Mouse (Mus musculus) retina, adult 2 months (tissue): Measurements from ENCODE around the gene Erfe.

Experiments
- DNase-seq: peaks from one replicate; pipeline ENCODE4 v3.0.0-alpha.2; 2012; ENCODE audit warnings: low read depth, low spot score

Erfe gene

DNA sequence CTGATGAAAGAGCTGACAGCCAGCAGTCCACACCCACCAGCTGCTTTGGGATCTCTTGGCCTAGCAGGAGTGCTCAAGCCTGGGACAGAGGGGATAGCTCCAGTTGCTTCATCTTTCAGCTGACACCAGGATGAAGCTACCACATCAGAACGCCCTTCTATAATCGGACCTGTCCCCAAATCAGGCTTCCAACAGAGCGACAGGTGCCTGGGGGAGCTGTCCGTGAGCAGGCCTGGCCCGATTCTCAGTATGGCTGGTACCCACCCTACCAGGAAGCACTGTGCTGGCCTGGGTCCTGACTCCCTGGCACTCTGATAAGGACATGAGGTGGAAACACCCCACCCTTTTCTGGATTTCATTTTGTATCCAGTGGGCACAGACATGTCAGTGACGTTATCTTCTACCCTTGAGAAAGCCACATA, 7.2 kb downstream of the Erfe start:
- no peak for DNase-seq

DNA sequence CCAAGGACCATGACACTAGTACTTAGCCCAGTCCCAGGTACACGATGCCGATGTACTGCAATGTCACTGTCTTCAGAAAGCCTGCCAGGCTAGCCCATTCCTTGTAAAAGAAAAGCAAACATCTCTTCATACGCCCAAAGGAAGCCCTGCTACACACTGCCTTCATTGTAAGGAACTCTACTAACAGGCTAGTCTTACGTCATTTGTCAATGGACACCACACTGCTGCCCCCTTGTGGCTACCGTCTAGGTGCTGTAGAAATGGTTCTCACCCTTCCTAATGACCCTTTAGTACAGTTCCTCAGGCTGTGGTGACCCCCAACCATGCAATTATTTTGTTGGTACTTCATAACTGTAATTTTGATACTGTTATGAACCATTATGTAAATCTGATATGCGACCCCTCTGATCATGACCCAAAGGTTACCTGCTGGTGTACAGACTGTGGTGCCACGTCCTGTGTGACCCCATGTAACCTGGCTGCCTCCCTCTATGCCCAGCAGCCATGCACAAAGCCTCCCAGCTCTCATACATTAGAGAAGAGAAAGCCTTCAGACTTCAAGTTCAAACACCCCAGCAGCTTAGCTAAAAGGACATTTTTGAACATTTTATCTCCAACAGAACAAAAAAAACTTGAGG, 14.3 kb downstream of the Erfe start:
- DNase-seq, result peak; percentile 50

DNA sequence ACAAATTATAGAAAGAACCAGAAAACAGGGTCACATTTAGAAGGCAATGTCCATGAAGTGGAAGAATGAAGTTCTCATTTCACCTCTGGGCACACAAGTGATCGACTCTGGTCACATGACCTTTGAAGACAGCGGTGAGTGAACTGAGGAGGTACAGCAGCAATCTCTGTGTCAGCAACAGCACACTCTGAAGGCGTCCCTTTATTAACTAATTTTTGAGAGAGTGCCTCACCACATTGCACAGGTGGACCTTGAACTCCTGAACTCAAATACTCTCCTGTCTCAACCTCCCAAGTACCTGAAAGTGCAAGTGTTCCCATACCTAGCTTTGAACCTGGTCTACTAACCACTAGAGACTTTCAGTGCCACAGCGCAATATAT, 14.9 kb downstream of the Erfe start:
- DNase-seq, result no peak

DNA sequence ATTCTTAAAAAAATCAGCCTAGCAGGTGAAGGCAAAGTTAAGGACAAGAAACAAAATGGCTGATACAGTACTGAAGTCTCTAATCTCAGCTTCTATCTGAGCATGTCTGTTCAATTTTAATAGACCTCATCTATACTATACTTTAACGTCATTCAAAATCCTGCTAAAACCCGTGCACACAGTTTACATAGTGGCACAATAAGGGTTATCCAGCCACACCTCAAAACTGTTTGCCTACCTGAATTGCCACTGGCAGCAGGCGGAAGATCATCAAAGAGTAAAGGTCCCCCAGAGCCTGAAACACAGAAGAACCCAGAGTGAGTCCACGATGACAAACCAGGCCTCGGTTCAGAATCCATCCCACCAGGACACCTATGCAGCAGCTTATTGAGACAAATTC, 24.1 kb downstream of the Erfe start:
- no peak for DNase-seq

DNA sequence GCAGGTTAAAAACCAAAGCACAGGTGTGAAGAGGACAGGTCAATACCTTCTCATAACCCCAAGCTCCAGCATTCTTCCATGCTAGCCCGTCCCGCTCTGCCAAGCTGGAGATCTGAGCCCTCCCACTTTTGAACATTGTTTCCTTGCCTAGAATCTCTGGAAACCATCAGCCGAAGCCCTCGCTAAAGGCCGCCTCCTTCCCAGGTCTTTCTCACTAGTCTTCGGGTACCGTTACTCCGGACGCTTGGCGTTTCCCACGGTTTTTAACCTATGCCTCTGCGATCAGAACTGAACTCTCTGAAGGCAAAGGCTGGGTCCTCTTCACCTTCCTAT, 31.7 kb downstream of the Erfe start:
- no peak for DNase-seq

DNA sequence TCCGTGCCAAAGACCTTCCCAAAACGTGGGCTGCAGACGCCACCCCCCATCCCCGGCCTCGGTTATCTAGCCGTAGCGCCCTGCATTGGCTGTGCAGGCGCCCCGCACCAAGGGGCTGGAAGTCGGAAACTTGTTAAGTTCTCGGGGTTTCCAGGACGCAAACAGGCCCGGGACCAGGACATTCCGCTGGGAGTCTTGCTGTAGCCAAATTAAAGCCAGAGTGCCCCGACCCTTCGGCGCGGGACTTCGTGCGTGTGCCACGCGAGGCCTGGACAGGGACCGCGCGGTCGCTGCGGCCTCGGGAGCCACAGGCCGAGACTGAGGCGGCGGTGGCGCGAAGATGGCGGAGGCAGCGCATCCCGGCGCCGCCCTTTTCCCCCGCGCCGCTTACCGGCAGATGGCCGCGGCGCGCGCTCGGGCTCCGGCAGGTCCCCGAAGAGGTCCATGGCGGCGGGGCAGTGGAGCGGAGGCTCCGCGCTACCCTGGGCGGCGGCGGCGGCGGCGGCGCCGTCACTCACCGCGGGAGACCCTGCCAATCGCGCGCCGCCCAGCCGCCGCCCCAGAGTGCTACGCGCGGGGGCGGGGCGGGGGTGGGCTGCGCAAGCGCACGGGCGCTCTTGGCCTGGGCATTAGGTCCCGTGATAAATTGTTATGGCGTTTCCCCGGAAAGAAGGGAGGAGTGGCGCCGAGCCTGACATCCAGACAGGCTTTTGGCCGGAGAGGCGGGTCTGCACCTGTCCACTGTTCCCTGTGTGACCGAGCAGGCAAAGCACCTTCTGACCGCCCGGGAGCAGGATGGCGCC, 32.2 kb downstream of the Erfe start, which contains the start of gene Ilkap:
Gene Ilkap, minus strand, starts transcription at position 556 of the 803 bp plus-strand sequence.
- peak; percentile 76 for DNase-seq

DNA sequence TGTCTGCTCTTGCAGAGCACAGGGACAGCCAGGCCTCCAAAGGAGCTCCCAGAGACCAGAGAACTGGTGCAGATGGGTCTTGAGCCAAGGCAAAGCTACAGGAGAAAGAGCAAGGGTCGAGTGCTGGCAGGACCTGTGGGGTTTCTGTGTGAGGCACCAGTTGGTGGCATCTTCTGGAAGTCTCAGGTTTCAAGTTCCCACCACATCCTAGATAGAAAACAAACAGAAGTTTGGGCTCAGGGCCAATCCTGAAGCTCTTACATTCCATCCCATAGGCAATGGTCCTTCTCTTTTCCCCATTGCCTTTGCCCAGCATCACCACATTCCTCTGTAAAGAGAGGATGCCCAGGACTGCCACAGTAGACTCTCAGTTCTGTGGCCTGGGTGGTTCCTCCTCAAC, 38.7 kb downstream of the Erfe start:
- DNase-seq, result no peak

DNA sequence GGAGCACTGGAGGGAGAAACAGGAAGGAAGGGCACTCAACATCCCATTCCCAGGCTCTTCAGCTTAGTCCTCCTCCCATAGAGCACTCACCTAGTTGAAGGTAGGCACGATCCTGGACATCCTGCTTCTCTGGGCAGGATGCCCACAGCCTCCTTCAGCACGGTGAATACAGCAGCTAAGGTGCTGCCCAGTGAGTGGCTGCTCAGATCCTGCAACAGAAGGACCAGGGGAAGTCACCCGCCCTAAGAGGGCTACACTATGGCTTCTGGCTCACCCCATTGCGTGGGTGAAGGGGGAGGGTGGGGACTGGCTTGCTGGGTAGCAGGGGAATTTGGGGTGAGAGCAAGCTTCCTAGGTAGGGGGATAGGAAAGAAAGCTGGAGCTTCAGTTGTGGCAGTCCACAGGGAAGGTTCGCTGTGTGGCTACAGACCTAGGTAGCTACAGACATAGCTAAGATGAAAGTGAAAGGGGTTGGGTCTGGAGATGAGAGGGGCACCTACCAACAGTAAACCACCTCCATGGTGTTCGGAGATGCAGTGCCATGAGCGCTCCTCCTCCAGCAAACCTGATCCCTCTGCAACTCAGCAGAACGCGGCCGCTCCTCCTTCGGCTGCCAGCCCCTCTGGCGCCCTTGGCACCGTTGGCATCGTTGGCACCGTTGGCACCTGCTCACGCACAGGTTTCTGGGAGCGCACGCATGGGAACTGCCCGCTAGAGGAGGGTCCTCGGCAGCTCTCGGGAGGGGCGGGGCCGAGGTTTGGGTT, 39.4 kb downstream of the Erfe start:
- DNase-seq, result no peak

DNA sequence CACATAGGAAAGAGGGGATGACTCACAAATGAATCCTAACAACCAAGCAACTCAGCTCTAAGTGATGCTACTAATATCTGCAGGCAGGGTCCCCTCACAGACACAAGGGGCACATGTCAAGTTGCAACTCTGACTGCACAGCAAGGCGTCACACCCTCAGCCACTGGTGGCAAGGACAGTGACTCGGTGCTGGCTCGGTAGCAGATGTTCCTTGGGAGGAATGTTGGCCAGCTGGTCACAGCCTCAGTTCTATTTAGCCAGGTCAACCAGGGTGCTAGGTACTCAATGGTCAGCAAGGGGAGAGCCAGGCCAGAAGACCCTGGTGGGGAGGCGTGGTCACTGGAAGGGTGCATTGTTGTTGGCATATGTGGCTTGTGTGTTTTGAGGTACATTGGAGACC, 41.6 kb downstream of the Erfe start:
- DNase-seq, result no peak

DNA sequence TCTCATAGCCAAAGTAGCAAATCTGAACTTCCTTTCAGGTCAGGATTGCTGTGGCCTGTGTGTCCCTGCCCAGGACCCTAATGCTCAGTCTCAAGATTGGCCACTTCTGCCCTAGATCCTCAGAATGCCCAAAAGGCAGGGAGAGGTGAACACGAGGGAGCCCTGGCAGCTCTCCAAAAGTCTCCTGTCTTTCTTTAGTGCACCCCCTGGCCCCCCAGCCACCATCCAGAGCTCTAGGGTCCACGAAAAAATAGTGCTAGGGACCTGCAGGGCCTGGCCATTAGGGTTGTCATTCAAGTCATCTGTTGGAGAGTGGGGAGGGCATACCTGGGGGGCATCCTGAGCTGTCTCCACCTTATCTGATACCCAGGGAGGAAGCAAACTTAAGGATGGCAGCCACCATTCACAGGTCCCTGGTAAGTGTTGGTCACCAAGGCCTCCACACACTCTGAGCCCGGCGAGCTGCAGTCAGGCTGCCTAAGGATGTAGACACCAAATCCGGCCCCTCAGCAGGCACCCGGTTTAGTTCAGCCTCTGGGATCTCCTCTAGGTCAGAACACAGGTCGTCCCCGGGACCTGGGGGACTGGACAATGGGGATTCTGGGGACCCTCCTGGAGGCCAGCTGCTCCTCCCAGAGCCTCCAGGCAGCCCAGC, 45.5 kb downstream of the Erfe start:
- DNase-seq, result no peak

DNA sequence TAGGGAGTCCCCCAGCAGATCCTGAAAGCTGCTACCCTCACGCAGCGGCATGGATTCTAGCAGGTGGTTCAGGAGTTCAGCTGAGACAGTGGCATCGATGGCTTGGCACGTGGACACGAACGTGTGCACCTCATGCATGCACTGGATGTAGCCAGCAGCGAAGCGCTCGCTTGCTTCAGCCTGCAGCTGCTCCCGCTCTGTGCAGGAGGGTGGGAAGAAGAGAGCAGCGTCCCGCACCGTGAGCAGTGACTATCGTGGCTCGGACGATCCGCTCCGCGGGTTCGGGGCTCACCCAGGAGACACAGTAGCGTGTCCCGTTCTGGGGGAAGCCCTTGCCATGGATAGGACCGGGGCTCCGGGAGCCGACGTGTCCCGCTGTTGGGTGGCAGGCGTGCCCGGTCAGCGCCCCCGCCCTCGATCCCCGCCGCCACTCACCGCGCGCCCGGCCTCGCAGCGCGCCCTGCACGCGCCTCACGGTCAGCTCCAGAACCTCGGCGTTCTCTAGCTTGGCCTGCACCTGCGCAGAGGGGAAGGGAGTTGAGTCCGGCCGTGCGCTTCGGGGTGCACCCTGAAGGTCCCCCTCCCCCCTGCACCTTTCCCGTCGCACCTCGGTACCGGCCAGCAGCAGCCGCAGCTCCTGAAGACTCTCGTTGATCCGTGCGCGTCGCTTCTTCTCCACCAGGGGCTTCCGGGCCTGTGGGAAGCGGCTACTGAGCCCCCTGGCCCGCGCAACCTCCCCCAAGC, 46.2 kb downstream of the Erfe start:
- no peak for DNase-seq

DNA sequence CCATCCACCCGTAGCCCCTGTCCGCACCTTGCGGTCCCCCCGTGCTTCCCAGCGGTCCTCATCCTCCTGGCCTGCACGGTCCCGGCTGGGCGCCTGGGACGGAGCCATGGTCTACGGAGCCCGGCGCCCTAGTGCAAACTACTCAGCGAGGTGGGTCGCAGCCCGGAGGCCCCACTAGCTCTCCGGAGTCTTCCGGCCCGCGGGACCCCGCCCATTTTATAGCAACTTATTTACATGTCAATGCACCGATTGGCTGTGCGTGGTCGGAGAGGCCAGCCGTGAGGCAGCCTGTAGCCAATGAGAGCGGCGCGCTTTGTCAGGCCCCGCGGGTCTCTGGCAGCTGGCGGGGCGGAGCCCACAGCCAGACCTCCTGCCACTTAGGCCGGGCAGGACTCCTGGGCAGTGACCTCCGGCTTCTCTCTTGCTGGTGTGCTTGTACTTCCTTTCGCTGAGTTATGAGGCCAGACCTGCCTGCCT, 46.8 kb downstream of the Erfe start:
- peak; percentile 84 for DNase-seq

DNA sequence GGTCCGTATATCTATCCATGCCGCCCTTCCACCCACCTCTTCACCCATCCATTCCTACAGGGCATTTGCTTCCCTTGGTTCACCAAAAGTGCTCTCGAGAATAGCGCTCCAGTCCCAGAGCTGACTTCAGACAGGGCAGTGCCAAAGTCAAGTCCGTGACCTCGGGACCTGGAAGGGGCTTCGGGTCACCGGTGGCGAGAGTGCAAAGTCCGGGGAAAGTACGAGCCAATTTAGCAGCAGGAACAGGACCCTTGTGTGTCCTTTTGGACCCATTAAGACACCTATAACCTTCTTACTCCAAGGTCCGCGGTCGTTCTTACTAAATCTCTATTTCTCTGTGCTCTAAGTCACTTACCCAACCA, 47.3 kb downstream of the Erfe start:
- DNase-seq, result no peak

DNA sequence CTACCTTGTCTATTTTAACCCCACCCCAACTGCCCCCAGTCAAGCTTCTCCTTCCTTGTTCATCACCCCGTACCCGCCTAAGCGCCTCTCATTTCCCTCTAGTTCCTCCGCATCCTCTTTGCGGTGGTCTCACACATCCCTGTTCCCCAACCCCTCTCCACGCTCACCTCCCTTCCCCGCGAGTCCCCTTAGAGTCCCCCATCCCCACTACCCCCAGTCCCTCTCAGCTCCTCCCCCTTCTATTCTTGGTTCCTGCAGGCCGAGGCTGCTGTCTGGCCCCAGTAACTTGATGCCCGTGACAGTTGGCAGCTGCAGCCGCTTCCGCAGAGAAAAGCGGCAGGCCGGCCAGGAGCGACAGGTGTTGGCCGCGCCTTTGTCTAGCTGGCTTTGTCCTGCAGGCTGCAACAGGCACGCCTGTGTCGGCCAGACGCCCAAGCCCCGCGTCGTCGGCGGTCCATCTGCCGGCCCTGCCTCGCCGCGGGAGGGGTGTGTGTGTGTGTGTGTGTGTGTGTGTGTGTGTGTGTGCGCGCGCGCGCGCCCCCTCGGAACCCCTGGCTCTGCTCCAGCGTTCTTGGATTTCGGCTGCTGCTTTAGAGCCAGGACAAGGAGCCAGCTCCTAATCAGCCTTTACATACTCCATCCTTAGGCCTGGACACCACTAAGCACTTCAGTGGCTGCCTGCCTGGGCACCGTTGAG, 47.8 kb downstream of the Erfe start, which contains the start of gene Hes6:
Gene Hes6, minus strand, starts transcription at position 141 of the 697 bp plus-strand sequence.
- DNase-seq, result no peak

DNA sequence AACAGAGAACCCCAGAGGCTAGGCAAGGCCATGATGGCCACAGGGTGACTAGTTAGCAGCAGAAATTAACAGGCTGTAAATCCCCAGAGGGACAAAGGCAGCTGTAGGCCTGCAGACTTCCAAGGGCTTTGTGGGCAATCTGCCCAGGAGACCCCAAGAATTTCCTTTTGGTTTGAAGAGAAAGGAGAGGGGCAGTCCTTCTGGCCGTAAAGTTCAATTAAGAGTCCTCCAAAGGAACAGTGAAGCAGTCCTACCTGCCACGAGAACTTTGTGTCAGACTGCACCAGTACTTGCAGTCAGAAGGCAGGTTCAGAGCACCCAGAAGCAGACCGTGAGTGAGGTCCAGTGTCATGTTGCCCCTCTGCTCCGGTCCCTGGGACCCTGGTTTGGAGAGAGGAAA, 48.7 kb downstream of the Erfe start:
- DNase-seq, result no peak

DNA sequence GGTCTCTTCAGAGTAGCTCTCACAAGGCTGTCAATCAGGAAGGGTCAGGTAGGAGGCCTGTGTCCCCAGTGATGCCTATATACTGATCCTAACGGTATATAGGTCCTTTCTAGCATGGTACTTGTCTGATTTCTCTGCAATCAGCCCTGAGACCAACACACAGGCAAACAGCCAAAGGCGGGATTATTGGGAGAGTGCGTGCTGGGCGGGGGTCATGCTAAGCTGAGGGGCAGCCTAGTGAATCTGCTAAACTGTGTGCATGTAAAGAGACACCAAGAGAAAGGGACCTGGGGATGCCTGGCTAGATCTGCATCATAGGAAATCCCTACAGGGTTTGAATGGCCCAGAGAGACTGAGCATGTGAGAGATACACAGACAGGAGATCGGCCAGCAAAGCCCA, 49.1 kb downstream of the Erfe start:
- DNase-seq, result no peak

DNA sequence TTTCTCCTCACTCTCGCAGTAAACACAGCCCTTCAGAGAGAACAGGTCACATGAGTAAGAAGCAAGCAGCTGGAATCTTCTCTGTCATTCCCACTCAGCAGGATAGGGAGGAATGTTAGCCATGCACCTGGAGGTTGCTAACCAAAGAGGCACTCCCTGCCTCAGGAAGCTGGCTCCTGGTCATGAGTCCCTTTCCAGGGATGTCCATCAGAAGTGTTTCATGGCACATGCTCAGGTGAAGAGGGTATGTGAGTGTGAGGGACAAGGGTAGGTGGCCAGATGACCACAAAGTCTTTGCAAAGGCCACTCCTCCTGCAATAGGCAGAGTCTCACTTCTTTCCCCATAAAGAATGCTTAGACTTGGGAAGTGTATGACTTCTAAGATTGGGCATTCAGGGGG, 51.8 kb downstream of the Erfe start:
- no peak for DNase-seq

DNA sequence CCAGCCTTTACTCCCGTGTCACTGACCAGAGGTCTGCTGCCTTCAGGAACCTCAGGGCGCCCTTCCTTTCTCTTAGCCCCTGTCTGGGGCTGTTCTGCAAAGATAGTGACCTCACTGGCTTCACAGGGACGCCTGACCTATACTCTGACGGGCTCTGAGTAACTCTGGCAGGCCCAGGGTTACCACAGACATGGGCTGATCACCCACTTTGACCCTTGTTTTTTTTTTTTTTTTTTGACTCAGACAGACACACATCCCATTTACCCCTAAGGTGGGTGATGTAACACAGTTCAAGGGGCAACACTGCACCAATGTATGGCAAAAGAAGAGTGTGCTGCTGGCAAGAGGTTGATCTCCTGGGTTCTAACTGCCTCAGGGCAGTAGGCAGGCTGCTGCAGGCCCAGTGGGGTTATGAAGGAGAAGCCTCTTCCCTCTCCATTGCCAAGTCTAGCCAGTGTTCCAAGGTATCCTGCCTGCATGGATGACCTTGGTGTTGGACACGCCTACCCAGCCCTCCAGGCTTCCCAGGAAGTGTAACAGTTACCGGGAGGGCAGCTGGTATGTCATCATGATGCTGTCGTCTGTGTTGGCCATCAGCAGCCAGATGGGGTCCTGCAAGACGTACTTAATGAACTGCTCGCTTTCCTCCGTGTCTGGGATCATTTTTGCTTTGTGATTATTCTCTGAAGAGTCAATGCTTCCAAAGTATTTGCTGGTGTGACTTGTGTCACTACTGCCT, 53.8 kb downstream of the Erfe start:
- DNase-seq, result no peak

DNA sequence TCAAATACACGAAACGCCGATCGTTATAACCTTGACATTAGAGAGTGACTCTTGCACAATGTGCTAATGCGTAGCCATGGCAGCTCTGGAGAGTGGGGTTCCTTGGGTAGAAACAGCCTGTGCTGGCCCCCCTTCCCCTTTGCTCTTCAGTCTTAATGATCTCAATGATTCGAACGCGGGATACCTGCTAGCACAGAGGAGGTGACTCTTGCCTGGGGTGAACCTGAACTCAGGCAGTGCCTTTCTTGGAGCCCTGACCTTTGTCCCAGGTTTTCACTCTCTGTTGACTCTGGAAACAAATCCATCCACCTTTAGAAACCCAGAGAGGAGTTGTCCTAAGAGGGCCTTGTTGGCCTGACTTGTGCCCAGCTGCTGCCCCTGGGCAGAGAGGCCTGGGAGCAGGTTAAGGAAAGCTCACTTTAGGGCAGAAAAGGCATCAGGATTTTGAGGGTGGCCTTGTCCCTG, 54.4 kb downstream of the Erfe start:
- no peak for DNase-seq
